Mouse (Mus musculus): ENCODE measurements around the gene Tcf12. TPM values are rescaled to one million over a fixed set of nuclear protein-coding genes. Genes with fewer than 3 reads are reported as not detected.

The Tcf12 gene
- total RNA-seq, 2 experiments from 2014 or later, result 77.3 to 81.9 TPM

DNA sequence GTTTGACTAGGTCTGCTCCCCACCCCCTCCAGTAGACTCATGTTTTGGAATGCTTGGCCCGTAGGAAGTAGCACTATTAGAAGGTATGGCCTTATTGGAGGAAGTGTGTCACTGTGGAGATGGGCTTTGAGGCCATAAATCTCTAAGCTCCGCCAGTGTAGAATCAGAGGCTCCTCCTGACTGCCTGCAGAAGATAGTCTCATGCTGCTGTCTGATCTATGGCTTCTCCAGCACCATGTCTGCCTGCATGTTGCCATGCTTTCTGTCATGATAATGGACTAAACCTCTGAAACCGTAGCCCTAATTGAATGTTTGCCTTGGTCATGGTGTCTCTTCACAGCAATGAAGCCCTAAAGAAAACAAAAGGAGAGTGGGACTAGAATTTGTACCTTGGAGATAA lies 26.7 kb downstream of the Tcf12 start:
- no peak for DNase-seq

GRCm38 (mm10) chr9:72084131-72084530 lies 27.5 kb downstream of the Tcf12 start:
- peak; percentile 12 for DNase-seq

- no peak for DNase-seq
Measured at GRCm38 (mm10) chr9:72076158-72076557, 35.5 kb downstream of the Tcf12 start.

- no peak for DNase-seq
Measured at GRCm38 (mm10) chr9:72066151-72066550, 45.5 kb downstream of the Tcf12 start.

DNA sequence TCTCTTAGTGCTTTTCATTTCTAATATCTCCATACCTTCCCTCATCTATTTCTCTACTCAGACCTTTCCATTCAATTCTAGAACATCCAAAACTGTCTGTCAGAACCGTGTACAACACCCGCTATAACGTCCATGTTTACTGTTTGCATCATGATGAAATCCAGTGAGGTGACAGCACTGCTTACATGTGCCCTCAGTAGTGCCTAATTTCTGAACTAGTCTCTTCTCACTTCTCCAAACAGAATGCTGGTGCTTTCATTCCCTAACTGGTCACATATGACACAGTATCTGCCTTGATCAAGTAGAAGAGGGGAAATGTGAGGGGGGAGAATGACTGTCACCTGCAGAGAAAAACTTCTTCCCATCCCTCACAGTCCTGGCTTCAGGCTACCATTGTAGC lies 58.5 kb downstream of the Tcf12 start:
- no peak for DNase-seq

- DNase-seq, result no peak
Measured at GRCm38 (mm10) chr9:72040156-72040555, 71.5 kb downstream of the Tcf12 start.

DNA sequence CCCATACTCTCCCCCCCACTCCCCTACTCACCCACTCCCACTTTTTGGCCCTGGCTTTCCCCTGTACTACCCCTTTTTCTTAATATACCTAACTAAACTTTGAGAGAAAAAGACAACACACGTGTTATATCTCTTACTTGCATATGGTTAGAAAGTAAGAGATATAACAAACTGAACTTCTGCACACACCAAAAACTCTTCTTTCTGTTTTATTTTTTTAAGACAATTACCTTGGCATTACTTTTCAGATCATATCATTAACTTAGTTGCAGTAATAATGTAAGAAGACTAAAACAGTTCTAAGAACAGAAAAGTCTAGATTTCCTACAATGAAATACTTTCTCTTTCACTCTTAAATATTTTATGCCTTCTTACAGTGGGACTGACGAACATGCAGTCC lies 72.3 kb downstream of the Tcf12 start:
- DNase-seq, result no peak

- DNase-seq, result no peak
Measured at GRCm38 (mm10) chr9:72037059-72037516, 74.6 kb downstream of the Tcf12 start.

GRCm38 (mm10) chr9:72036257-72036656 lies 75.4 kb downstream of the Tcf12 start:
- no peak for DNase-seq

- no peak for DNase-seq
Measured at GRCm38 (mm10) chr9:72033271-72033670, 78.4 kb downstream of the Tcf12 start.

GRCm38 (mm10) chr9:72030274-72030673 lies 81.4 kb downstream of the Tcf12 start:
- DNase-seq, result no peak

GRCm38 (mm10) chr9:72029601-72030000 lies 82.1 kb downstream of the Tcf12 start:
- no peak for DNase-seq

GRCm38 (mm10) chr9:72023274-72023673 lies 88.4 kb downstream of the Tcf12 start:
- DNase-seq, result no peak

GRCm38 (mm10) chr9:72021512-72021911 lies 90.2 kb downstream of the Tcf12 start:
- DNase-seq, result no peak

DNA sequence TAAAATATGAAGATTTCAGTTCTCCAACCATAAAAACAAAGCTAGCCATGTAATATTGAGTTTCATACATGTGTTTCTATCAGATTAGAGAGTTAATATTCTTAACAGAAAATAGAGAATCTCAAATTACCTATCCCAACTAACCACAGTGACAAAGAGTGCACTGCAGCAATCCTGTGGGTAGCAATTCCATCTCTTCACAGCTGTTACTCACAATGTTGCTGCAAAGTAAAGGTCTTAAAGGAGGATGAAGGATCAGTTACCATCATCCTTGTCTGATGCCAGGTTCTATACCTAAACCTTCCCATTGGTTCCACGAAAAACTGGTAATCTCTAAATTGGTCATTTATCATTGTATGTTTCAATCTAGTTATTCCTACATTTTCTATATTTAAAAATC lies 95.7 kb downstream of the Tcf12 start:
- no peak for DNase-seq

- no peak for DNase-seq
Measured at GRCm38 (mm10) chr9:72014585-72015381, 96.9 kb downstream of the Tcf12 start.

DNA sequence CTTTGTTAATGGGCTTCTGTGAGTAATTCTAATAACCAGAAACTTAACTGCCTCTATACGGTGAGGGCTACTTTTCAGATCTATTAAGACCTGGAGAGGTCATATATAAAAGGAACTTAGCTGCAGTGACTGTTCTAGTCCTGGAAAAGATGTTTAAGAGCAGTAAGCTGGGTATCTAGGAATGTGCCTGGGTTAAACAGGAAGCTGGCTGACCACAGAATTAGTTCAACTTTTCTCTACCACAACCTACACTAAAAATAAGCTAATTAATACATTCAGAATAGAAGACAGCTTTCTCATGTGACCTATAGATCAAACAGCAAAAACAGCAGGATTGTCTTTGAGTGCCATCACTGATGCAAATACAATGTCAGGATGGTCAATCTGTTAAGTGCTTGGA lies 98.1 kb downstream of the Tcf12 start:
- no peak for DNase-seq

DNA sequence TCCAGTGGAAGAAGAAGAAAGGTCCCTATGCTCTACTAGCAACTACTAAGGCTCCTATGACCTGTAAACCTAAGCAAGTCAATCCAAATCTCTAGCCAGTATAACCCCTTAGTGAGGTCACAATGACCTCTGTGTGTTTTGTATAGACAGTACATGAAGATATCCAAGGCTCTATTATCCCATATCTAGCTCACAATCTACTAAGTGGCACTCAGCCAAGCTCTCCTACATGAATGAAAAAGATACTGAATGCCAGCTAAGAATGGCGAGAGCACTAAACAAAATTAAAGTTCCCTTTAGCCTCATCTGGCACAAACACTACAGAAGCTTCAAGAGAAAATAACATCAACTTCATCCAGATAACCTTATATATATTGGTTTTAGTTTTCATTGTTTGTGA lies 103.0 kb downstream of the Tcf12 start:
- DNase-seq, result no peak

DNA sequence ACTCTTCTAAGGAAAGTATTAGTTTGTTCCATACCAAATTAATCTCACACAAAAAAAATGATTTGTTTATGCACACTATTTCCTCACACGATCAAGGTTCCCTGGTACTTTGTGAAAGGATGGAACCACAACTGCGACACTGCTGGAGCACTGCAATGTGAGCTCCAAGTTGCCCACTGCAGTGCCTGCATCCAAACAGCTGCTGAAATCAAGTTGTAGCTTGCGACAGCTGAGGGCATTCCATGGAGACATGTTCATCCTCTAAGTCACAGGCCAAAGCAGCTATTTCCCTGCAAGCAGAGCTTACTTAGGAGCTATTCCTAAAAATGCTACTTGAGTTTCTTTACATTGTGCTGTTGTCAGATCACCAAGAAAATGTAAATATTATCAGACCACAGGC lies 120.5 kb downstream of the Tcf12 start:
- DNase-seq, result no peak

- DNase-seq, result no peak
Measured at GRCm38 (mm10) chr9:71990376-71990775, 121.3 kb downstream of the Tcf12 start.

DNA sequence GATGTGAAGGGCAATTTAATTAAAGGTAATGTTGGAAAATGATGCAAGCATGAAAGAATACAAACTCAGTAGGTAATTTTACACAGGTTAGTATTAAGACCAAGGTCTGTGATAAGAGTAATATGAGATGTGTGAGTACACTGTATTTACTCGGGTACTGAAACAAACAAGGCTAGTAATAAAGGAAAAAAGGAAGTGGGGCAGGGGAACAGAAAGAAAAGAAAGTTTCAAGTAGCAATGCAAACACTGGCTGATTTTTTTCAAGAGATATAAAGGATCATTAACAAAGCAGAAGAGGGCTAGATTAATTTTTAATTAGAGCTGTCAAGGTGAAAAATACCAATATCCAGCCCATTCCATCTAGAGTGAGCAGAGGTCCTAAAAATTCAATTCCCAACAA lies 122.0 kb downstream of the Tcf12 start:
- DNase-seq, result no peak

DNA sequence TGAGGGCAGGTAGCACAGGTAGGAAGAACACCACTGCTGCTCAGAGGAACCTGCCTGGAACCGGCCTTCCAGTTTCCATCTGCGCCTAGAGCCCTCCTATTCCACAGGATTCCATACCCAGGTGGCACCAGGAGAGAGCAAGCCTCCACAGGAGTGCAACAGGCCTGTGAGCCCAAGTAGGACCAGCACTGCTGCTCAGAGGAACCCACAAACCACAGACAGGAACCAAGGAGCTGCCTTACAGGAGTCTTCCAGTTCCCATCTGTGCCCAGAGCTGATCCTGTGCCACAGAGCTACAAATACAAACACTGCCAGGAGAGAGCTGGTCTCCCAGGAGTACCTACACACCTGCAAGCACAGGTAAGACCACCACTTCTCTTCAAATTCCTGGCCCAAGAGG lies 125.0 kb downstream of the Tcf12 start:
- no peak for DNase-seq

GRCm38 (mm10) chr9:71982826-71983225 lies 128.8 kb downstream of the Tcf12 start:
- DNase-seq, result no peak

DNA sequence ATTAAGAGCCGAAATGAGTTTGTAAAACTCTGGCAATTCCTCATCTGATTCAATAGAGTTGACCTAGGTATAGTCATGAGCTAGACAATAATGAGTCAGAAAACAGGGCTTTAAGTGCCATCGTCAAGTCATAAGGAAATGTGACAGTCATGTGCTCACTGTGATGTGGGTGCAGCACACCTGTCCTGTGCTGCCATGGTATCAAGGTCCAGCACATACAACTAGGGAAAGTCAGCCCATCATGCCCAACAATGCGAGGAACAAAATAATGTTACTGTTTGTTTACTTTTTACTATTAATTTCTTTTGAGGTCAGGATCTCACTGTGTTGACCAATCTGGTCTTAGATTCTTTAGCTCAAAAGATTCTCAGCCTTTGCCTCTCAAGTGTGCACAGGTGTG lies 130.6 kb downstream of the Tcf12 start:
- no peak for DNase-seq

DNA sequence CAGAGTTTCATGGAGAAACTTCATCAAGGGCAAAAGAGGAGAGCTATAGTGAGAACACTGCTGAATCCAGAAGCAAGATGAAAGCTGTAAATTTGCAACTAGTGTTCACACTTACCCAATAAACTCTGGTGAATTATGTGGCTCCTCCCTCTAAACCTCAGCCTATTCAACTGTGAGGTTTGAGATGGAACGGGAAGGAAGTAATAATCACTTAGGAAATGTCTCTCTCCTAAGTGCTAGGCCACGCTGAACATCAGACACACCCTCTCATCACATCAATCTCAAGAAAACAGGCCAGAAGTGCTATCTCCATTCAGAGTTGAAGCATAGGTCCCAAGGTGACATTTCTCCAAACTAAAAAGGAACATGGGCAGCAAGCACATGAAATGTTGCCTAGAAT lies 131.1 kb downstream of the Tcf12 start:
- no peak for DNase-seq
